Mouse (Mus musculus): Measurements from ENCODE around the gene Zbtb1. TPM values are rescaled to one million over a fixed set of nuclear protein-coding genes. Genes with fewer than 3 reads are reported as not detected.

The Zbtb1 gene
- total RNA-seq, 2 experiments from 2014 or later: 6.8 to 7.1 TPM

DNA sequence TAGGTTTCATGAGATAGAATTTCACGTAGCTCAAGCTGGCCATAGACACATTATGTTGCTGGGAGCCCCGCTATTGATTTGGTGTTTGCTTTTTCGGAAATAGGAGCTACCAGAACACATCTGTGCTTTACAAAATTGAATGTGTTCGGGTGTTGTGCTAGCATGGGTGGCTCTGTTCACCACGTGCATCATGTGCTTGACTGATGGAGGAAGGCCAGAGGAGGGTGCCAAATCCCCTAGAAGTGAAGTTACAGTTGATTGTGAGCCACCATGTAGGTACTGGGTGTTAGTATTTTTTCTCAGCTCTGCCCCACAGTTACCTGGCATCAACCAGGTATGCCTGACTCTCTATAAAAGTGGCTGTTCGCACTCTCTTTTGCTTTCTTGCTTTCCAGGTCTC, 74.8 kb downstream of the Zbtb1 start:
- Histone ChIP-seq H3K27ac (no peak overlapping the region), H3K4me3 (no peak overlapping the region)
- no peak for TF ChIP-seq CTCF (IDR thresholded peaks at IDR 0.05)
- no peak for DNase-seq (ENCODE audit: extremely low spot score in 1 of 2, low spot score in 2 of 2)
- intact Hi-C loops (cut with DNase I): no loop called here

DNA sequence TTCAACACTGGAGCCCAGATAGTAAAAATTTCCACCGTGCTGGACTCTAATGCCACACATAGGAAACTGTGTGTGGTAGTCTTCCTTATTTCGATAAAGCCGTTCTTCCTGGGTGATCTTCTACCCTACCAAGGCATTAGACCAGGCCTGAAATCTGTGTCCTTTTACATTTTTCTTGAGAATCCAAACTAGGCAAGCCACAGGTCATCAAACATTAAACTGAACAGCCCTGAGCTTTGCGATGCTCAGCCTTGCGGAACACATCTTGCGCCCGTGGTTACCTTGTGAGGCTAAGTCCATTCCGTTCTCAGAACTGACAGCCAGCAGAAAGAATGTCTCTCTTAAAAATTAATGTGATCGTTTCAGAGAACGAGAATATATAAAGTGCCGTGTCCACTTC, 76.1 kb downstream of the Zbtb1 start:
- no peak for DNase-seq (ENCODE audit: extremely low spot score in 1 of 2, low spot score in 2 of 2)
- TF ChIP-seq CTCF (IDR thresholded peaks at IDR 0.05): no peak
- H3K27ac ChIP-seq: no peak overlapping the region
- intact Hi-C loops (cut with DNase I): no loop called here
- H3K4me3 ChIP-seq: no peak overlapping the region

Other genes starting within 250 kb of the Zbtb1 start
- gene Esr2, start 193.0 kb upstream of the Zbtb1 start, total RNA-seq (2021): under 1 TPM; 0.34 to 0.68 TPM
- gene Tex21, start 123.5 kb upstream of the Zbtb1 start, total RNA-seq (2021): not detected
- 10 to 100 TPM; 40.0 to 40.3 TPM for gene Mthfd1, start 115.0 kb upstream of the Zbtb1 start, total RNA-seq (2021)
- 10 to 100 TPM; 85.4 to 93.5 TPM for gene Akap5, start 45.4 kb upstream of the Zbtb1 start, total RNA-seq (2021)
- gene Zbtb25, start 664 bp upstream of the Zbtb1 start, total RNA-seq (2021): 10 to 100 TPM; 17.6 to 19.9 TPM
- 10 to 100 TPM; 64.9 to 66.4 TPM for gene Hspa2, start 33.9 kb downstream of the Zbtb1 start, total RNA-seq (2021)
- gene Ppp1r36, start 47.3 kb downstream of the Zbtb1 start, total RNA-seq (2021): 1 to 10 TPM; 1.1 to 1.4 TPM
- 10 to 100 TPM; 15.0 to 15.2 TPM for gene Plekhg3, start 160.6 kb downstream of the Zbtb1 start, total RNA-seq (2021)

Data from left cerebral cortex, adult 2 months (tissue).